Comparison of ENCODE assay signal across 8 mouse cellular contexts in genomic region chr10:128549682-128550057, GRCm38 (mm10). TPM values are rescaled to one million over a fixed set of nuclear protein-coding genes. Genes with fewer than 3 reads are reported as not detected.
A peak's percentile ranks its signal among the peaks of the same experiment; 100 is the strongest.
DNase-seq lines count a peak whose midpoint lies in the region; ATAC-seq and TF ChIP-seq lines count a peak whose summit lies in the region.
"Not testable (repeated sequence)": the region's sequence is repeated elsewhere in the genome, so short reads cannot be mapped to it uniquely, and the experiment has no call there.

No protein-coding gene starts in this region.

- not testable (repeated sequence) for TF ChIP-seq POLR2A in bone marrow macrophage, adult 2 months (IDR thresholded peaks at IDR 0.05; ENCODE audit: borderline replicate concordance, low read depth, low read length)

- not testable (repeated sequence) for H3K9ac ChIP-seq in hindbrain, postnatal 0 days (replicated peaks; ENCODE audit: low read length); neural tube, embryonic 15.5 days (replicated peaks)

- H3K4me3 ChIP-seq in bone marrow macrophage, adult 2 months (ENCODE audit: insufficient read depth, low read length) = peak overlapping the region; percentile 4; the same call in 1 of the 2 replicates
- H3K4me3 ChIP-seq in forebrain, embryonic 10.5 days = peak overlapping the region; percentile 71
- H3K4me3 ChIP-seq in hindbrain, postnatal 0 days (ENCODE audit: low read length); neural tube, embryonic 15.5 days (replicated peaks): not testable (repeated sequence)
- H3K4me3 ChIP-seq in limb, embryonic 10.5 days = peak overlapping the region; percentile 83; the same call in 1 of the 2 replicates

- not testable (repeated sequence) for H3K9me3 ChIP-seq in forebrain, embryonic 10.5 days; hindbrain, postnatal 0 days (ENCODE audit: low read length); limb, embryonic 10.5 days (replicated peaks); neural tube, embryonic 15.5 days (replicated peaks)

- peak overlapping the region; percentile 22; the same call in 1 of the 2 replicates for H3K27ac ChIP-seq in bone marrow macrophage, adult 2 months (ENCODE audit: insufficient read depth, low read depth, low read length)
- H3K27ac ChIP-seq in forebrain, embryonic 10.5 days = peak overlapping the region; percentile 65
- H3K27ac ChIP-seq in hindbrain, postnatal 0 days = peak overlapping the region; percentile 64; the same call in 1 of the 2 replicates
- peak overlapping the region; percentile 39; the same call in 1 of the 2 replicates for H3K27ac ChIP-seq in limb, embryonic 10.5 days
- peak overlapping the region; percentile 98 for H3K27ac ChIP-seq in neural tube, embryonic 15.5 days (replicated peaks)

- peaks cover 10% of the 10 kb centered on the region for H3K4me1 ChIP-seq in bone marrow macrophage, adult 2 months (ENCODE audit: control insufficient read depth, insufficient read depth, low read length)
- H3K4me1 ChIP-seq in forebrain, embryonic 10.5 days = peaks cover 24% of the 10 kb centered on the region
- H3K4me1 ChIP-seq in hindbrain, postnatal 0 days (ENCODE audit: insufficient read depth, low read length) = not testable (repeated sequence)
- H3K4me1 ChIP-seq in limb, embryonic 10.5 days = peaks cover 19% of the 10 kb centered on the region
- H3K4me1 ChIP-seq in neural tube, embryonic 15.5 days = peaks cover 20% of the 10 kb centered on the region

- not testable (repeated sequence) for ATAC-seq in hindbrain, postnatal 0 days; neural tube, embryonic 15.5 days (ENCODE audit: low FRiP score)

- 72% methylated on average over 6 of the region's 6 CpGs for whole genome bisulfite sequencing in forebrain, embryonic 10.5 days
- 62% methylated on average over 6 of the region's 6 CpGs for WGBS in hindbrain, postnatal 0 days
- 74% methylated on average over 6 of the region's 6 CpGs for WGBS in limb, embryonic 10.5 days
- WGBS in neural tube, embryonic 15.5 days = 66% methylated on average over 6 of the region's 6 CpGs

- not testable (repeated sequence) for H3K27me3 ChIP-seq in forebrain, embryonic 10.5 days (ENCODE audit: poor library complexity, severe bottlenecking); hindbrain, postnatal 0 days (ENCODE audit: insufficient read depth, low read length); limb, embryonic 10.5 days (ENCODE audit: low read depth, poor library complexity, severe bottlenecking); neural tube, embryonic 15.5 days (replicated peaks)

- peaks cover 22% of the 10 kb centered on the region for H3K36me3 ChIP-seq in forebrain, embryonic 10.5 days (replicated peaks)
- not testable (repeated sequence) for H3K36me3 ChIP-seq in hindbrain, postnatal 0 days (ENCODE audit: insufficient read depth, low read length)
- H3K36me3 ChIP-seq in limb, embryonic 10.5 days = peaks cover 22% of the 10 kb centered on the region
- peaks cover 10% of the 10 kb centered on the region for H3K36me3 ChIP-seq in neural tube, embryonic 15.5 days

- not testable (repeated sequence) for TF ChIP-seq CTCF in bone marrow macrophage, adult 2 months (IDR thresholded peaks at IDR 0.05; ENCODE audit: low read depth, low read length); hindbrain, postnatal 0 days (IDR thresholded peaks at IDR 0.05; ENCODE audit: low read depth)

- DNase-seq in CD4-positive helper T cell, adult 2 months (ENCODE audit: low read depth, low spot score) = peak; percentile 28
- DNase-seq in forebrain, embryonic 10.5 days (ENCODE audit: extremely low spot score, low spot score); hindbrain, postnatal 0 days (ENCODE audit: low spot score); limb, embryonic 10.5 days (ENCODE audit: low spot score): not testable (repeated sequence)
- DNase-seq in heart, adult 9 months (ENCODE audit: low spot score in 2 of 2) = peak; percentile 31 to 46
- DNase-seq in lung, postnatal 10 days = peak; percentile 13

- H3K4me2 ChIP-seq in hindbrain, postnatal 0 days (ENCODE audit: low read depth, low read length) = peak overlapping the region; percentile 79; the same call in 1 of the 2 replicates
- peak overlapping the region; percentile 85 for H3K4me2 ChIP-seq in neural tube, embryonic 15.5 days

RNA-seq across cellular contexts. Expression of gene Rpl41, which starts 0.6 kb away (rescaled TPM):
- 2,460 and 2,819 TPM in 2 replicates for polyA plus RNA-seq in bone marrow macrophage, adult 2 months (2012; ENCODE audit: insufficient read depth, insufficient read length, missing spikeins)
- 3,608 and 3,665 TPM in 2 replicates for polyA plus RNA-seq in forebrain, embryonic 10.5 days (2016; fragmentation: Nextera tagmentation; extraction: Ambion mirVana)
- total RNA-seq in hindbrain, postnatal 0 days (2014; rRNA removed) = 412 and 501 TPM in 2 replicates
- 2,609 and 2,618 TPM in 2 replicates for polyA plus RNA-seq in hindbrain, postnatal 0 days (2015; fragmentation: Nextera tagmentation; extraction: Ambion mirVana)
- polyA plus RNA-seq in limb, embryonic 10.5 days (2016; fragmentation: Nextera tagmentation; extraction: Ambion mirVana) = 3,499 and 3,829 TPM in 2 replicates
- 2,372 and 2,481 TPM in 2 replicates for polyA plus RNA-seq in neural tube, embryonic 15.5 days (2015; fragmentation: Nextera tagmentation; extraction: Ambion mirVana)

RNA-seq across cellular contexts. Expression of gene Zc3h10, which starts 2.1 kb away (rescaled TPM):
- 9.6 and 15.4 TPM in 2 replicates for polyA plus RNA-seq in bone marrow macrophage, adult 2 months (2012; ENCODE audit: insufficient read depth, insufficient read length, missing spikeins)
- polyA plus RNA-seq in forebrain, embryonic 10.5 days (2016; fragmentation: Nextera tagmentation; extraction: Ambion mirVana) = 11.8 and 14.0 TPM in 2 replicates
- 19.3 and 19.4 TPM in 2 replicates for total RNA-seq in hindbrain, postnatal 0 days (2014; rRNA removed)
- polyA plus RNA-seq in hindbrain, postnatal 0 days (2015; fragmentation: Nextera tagmentation; extraction: Ambion mirVana) = 12.5 and 13.8 TPM in 2 replicates
- 14.5 and 15.4 TPM in 2 replicates for polyA plus RNA-seq in limb, embryonic 10.5 days (2016; fragmentation: Nextera tagmentation; extraction: Ambion mirVana)
- 16.0 and 16.2 TPM in 2 replicates for polyA plus RNA-seq in neural tube, embryonic 15.5 days (2015; fragmentation: Nextera tagmentation; extraction: Ambion mirVana)

RNA-seq across cellular contexts. Expression of gene Pa2g4, which starts 16.1 kb away (rescaled TPM):
- polyA plus RNA-seq in bone marrow macrophage, adult 2 months (2012; ENCODE audit: insufficient read depth, insufficient read length, missing spikeins) = 70.1 and 76.0 TPM in 2 replicates
- polyA plus RNA-seq in forebrain, embryonic 10.5 days (2016; fragmentation: Nextera tagmentation; extraction: Ambion mirVana) = 298 and 302 TPM in 2 replicates
- total RNA-seq in hindbrain, postnatal 0 days (2014; rRNA removed) = 48.0 and 61.2 TPM in 2 replicates
- polyA plus RNA-seq in hindbrain, postnatal 0 days (2015; fragmentation: Nextera tagmentation; extraction: Ambion mirVana) = 114 and 117 TPM in 2 replicates
- 267 and 322 TPM in 2 replicates for polyA plus RNA-seq in limb, embryonic 10.5 days (2016; fragmentation: Nextera tagmentation; extraction: Ambion mirVana)
- polyA plus RNA-seq in neural tube, embryonic 15.5 days (2015; fragmentation: Nextera tagmentation; extraction: Ambion mirVana) = 121 and 157 TPM in 2 replicates

RNA-seq across cellular contexts. Expression of gene Esyt1, which starts 24.0 kb away (rescaled TPM):
- polyA plus RNA-seq in bone marrow macrophage, adult 2 months (2012; ENCODE audit: insufficient read depth, insufficient read length, missing spikeins) = 179 and 197 TPM in 2 replicates
- polyA plus RNA-seq in forebrain, embryonic 10.5 days (2016; fragmentation: Nextera tagmentation; extraction: Ambion mirVana) = 8.6 and 10.3 TPM in 2 replicates
- 22.9 and 29.0 TPM in 2 replicates for total RNA-seq in hindbrain, postnatal 0 days (2014; rRNA removed)
- polyA plus RNA-seq in hindbrain, postnatal 0 days (2015; fragmentation: Nextera tagmentation; extraction: Ambion mirVana) = 13.3 TPM in 2 replicates
- polyA plus RNA-seq in limb, embryonic 10.5 days (2016; fragmentation: Nextera tagmentation; extraction: Ambion mirVana) = 7.0 and 8.4 TPM in 2 replicates
- 20.7 and 30.0 TPM in 2 replicates for polyA plus RNA-seq in neural tube, embryonic 15.5 days (2015; fragmentation: Nextera tagmentation; extraction: Ambion mirVana)

RNA-seq across cellular contexts. Expression of gene Erbb3, which starts 39.8 kb away (rescaled TPM):
- 2.2 and 2.6 TPM in 2 replicates for polyA plus RNA-seq in bone marrow macrophage, adult 2 months (2012; ENCODE audit: insufficient read depth, insufficient read length, missing spikeins)
- 3.0 and 3.1 TPM in 2 replicates for polyA plus RNA-seq in forebrain, embryonic 10.5 days (2016; fragmentation: Nextera tagmentation; extraction: Ambion mirVana)
- total RNA-seq in hindbrain, postnatal 0 days (2014; rRNA removed) = 1.3 and 1.7 TPM in 2 replicates
- 0.64 and 0.65 TPM in 2 replicates for polyA plus RNA-seq in hindbrain, postnatal 0 days (2015; fragmentation: Nextera tagmentation; extraction: Ambion mirVana)
- polyA plus RNA-seq in limb, embryonic 10.5 days (2016; fragmentation: Nextera tagmentation; extraction: Ambion mirVana) = 3.2 and 5.3 TPM in 2 replicates
- polyA plus RNA-seq in neural tube, embryonic 15.5 days (2015; fragmentation: Nextera tagmentation; extraction: Ambion mirVana) = 3.1 and 6.6 TPM in 2 replicates

Comparison
In these comparisons a context has a peak if more than half of its experiments do, and no peak if none do; other contexts are left out.
1. H3K27ac ChIP-seq: peak in every context shown above with its lines; median percentile 98 in neural tube, embryonic 15.5 days; 65 in forebrain, embryonic 10.5 days; 64 in hindbrain, postnatal 0 days; 39 in limb, embryonic 10.5 days; 22 in bone marrow macrophage, adult 2 months.